ENCODE assay signal across 1 mouse cellular context in the genomic region with DNA sequence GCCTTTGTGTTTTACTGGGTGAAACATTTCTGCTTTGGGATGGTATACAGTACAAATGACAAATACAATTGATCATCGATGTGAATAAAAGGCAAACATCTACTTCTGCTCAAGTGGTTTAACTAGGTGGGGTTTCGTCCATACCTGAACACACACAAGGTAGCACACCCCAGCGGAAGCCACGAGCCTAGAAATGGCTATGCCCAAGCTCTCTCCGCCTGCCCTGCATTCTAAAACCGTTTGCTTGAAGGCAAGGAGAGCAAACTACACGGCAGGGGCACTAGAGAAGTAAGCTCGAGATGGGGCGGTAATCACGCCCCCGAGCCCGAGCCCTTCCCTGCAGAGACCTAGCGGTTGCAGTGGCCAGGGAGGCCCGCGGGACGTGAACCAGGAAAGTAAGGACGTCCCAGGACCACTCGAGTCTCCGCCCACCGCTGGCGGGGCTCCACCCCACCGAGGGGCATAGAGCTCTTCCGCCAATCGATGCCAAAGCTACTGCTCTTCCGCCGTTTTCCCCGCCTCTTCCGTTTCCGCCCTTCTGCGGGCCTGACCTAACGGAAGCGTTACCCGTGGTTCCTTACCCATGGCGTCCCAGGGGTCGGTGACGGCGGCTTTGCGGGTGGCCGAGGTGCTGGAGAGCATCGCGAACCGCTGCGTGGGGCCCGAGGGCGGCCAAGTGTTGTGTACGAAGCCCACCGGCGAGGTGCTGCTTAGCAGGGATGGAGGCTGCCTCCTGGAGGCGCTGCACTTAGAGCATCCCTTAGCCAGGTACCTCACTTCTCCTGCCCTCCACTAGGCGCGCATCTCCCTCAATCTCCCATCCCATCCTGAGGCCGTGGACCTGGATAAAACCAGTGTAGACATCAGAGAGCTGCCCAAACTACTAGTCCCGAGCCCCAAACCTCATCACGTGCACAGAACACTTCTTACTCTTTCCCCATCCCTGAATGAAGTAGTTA.
TF ChIP-seq lines count a peak whose summit lies in the region.

A gene (plus strand): TSS at position 540 of the 959 bp plus-strand sequence.

TF ChIP-seq in CH12.LX, 34 proteins besides CTCF, POLR2A, EP300 and RAD21:
- TF ChIP-seq MAX (IDR thresholded peaks at IDR 0.05; ENCODE audit: low read length), result peak; percentile 75
- no peak for TF ChIP-seq ZNF384 (IDR thresholded peaks at IDR 0.05; ENCODE audit: low read depth, low read length)
- no peak for TF ChIP-seq JUN (IDR thresholded peaks at IDR 0.05; ENCODE audit: insufficient read depth, low read depth, low read length)
- TF ChIP-seq TCF12 (IDR thresholded peaks at IDR 0.05; ENCODE audit: low read depth, low read length), result peak; percentile 82
- TF ChIP-seq HCFC1 (IDR thresholded peaks at IDR 0.05; ENCODE audit: low read depth, low read length), result peak; percentile 97
- TF ChIP-seq MYC (IDR thresholded peaks at IDR 0.05; ENCODE audit: low read depth, low read length), result peak; percentile 73
- TF ChIP-seq E2F4 (IDR thresholded peaks at IDR 0.05; ENCODE audit: insufficient replicate concordance, low read depth, low read length), result 0 out of 2 replicates have a peak, but pooled peaks have one; percentile 14
- peak; percentile 63; the same call in 1 of the 2 replicates for TF ChIP-seq BHLHE40 (IDR thresholded peaks at IDR 0.05; ENCODE audit: low read depth, low read length)
- TF ChIP-seq UBTF (IDR thresholded peaks at IDR 0.05; ENCODE audit: low read depth, low read length), result peak; percentile 63; the same call in 1 of the 2 replicates
- TF ChIP-seq RCOR1 (conservative IDR thresholded peaks at IDR 0.05; ENCODE audit: low read depth, low read length), result no peak; the same call in 1 of the 2 replicates
- TF ChIP-seq GABPA (IDR thresholded peaks at IDR 0.05; ENCODE audit: insufficient replicate concordance, low read depth, low read length), result no peak; the same call in 1 of the 2 replicates
- no peak for TF ChIP-seq USF2 (conservative IDR thresholded peaks at IDR 0.05; ENCODE audit: low read depth, low read length)
- TF ChIP-seq ZC3H11A (IDR thresholded peaks at IDR 0.05; ENCODE audit: low read depth, low read length), result no peak
- TF ChIP-seq MXI1 (IDR thresholded peaks at IDR 0.05; ENCODE audit: low read depth, low read length), result peak; percentile 35; the same call in 1 of the 2 replicates
- no peak for TF ChIP-seq MAFK (IDR thresholded peaks at IDR 0.05; ENCODE audit: insufficient replicate concordance, low read length)
- peak; percentile 98 for TF ChIP-seq ELF1 (IDR thresholded peaks at IDR 0.05; ENCODE audit: low read depth, low read length)
- peak; percentile 84 for TF ChIP-seq CHD2 (IDR thresholded peaks at IDR 0.05; ENCODE audit: low read length)
- TF ChIP-seq ZKSCAN1 (IDR thresholded peaks at IDR 0.05; ENCODE audit: borderline replicate concordance, low read depth, low read length), result no peak
- 0 out of 2 replicates have a peak, but pooled peaks have one; percentile 70 for TF ChIP-seq IRF4 (IDR thresholded peaks at IDR 0.05; ENCODE audit: low read depth, low read length)
- 0 out of 2 replicates have a peak, but pooled peaks have one; percentile 42 for TF ChIP-seq TBP (conservative IDR thresholded peaks at IDR 0.05; ENCODE audit: low read depth, low read length)
- no peak for TF ChIP-seq PAX5 (IDR thresholded peaks at IDR 0.05; ENCODE audit: low read length)
- TF ChIP-seq SIN3A (IDR thresholded peaks at IDR 0.05; ENCODE audit: low read length), result peak; percentile 84
- peak; percentile 93 for TF ChIP-seq ZMIZ1 (IDR thresholded peaks at IDR 0.05; ENCODE audit: low read depth, low read length)
- TF ChIP-seq ETS1 (conservative IDR thresholded peaks at IDR 0.05; ENCODE audit: low read depth, low read length), result no peak
- TF ChIP-seq SMC3 (IDR thresholded peaks at IDR 0.05; ENCODE audit: low read depth, low read length), result peak; percentile 46
- no peak for TF ChIP-seq USF1 (IDR thresholded peaks at IDR 0.05; ENCODE audit: low read depth, low read length)
- TF ChIP-seq MAZ (IDR thresholded peaks at IDR 0.05; ENCODE audit: low read depth, low read length), result no peak; the same call in 1 of the 2 replicates
- peak; percentile 86; the same call in 1 of the 2 replicates for TF ChIP-seq POLR2AphosphoS2 (IDR thresholded peaks at IDR 0.05; ENCODE audit: low read depth, low read length)
- peak; percentile 88; the same call in 1 of the 2 replicates for TF ChIP-seq KAT2A (IDR thresholded peaks at IDR 0.05; ENCODE audit: insufficient replicate concordance, low read length)
- peak; percentile 51 for TF ChIP-seq NRF1 (IDR thresholded peaks at IDR 0.05; ENCODE audit: low read depth, low read length)
- no peak; the same call in 1 of the 2 replicates for TF ChIP-seq CHD1 (IDR thresholded peaks at IDR 0.05; ENCODE audit: low read depth, low read length)
- peak; percentile 92 for TF ChIP-seq NELFE (IDR thresholded peaks at IDR 0.05; ENCODE audit: low read depth, low read length)
- peak; percentile 62; the same call in 1 of the 2 replicates for TF ChIP-seq MEF2A (IDR thresholded peaks at IDR 0.05; ENCODE audit: borderline replicate concordance, low read depth, low read length)
- TF ChIP-seq JUND (conservative IDR thresholded peaks at IDR 0.05; ENCODE audit: low read depth, low read length), result no peak; the same call in 1 of the 2 replicates
